In the genomic region with DNA sequence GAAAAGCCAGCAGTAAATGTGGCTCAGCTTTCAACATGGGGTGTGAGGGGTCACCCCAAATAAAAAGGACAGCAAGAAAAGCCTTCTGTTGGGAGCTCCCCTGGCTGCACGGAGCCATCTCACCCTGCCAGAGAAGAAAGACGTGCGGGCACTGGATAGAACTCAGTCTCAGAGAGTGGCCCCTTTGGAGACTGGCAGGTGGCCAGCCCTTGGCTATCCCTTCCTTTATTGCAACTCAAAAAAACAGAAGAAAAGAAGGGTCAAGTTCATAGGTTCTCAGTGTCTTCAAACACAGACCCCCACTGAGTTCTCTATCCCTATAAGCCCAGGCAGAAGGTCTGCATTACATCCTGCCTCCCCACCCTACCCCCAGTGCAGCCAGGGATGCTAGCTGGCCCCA, we compare ENCODE assay signal across 20 mouse cellular contexts.
DNase-seq lines count a peak whose midpoint lies in the region; ATAC-seq and TF ChIP-seq lines count a peak whose summit lies in the region.
"Had no signal": no experiment of that assay in that cellular context is flagged by ENCODE, and none has a peak within 500 bp of the region (broad histone marks: within the 10 kb centered on the region; RNA-seq: fewer than 3 reads in every experiment).

No protein-coding gene starts in this region.

- 36% methylated on average over 3 of the region's 3 CpGs for WGBS in hindbrain, postnatal 0 days
- 56% methylated on average over 3 of the region's 3 CpGs for WGBS in hindbrain, embryonic 13.5 days

- H3K4me1 ChIP-seq in hindbrain, postnatal 0 days (ENCODE audit: insufficient read depth, low read length), result 0 out of 2 replicates have a peak, but pooled peaks cover 3% of the 10 kb centered on the region
- peaks cover 4% of the 10 kb centered on the region for H3K4me1 ChIP-seq in hindbrain, embryonic 13.5 days (replicated peaks)
- H3K4me1 ChIP-seq: forebrain, embryonic 15.5 days; heart, embryonic 10.5 days had no signal

- peak; percentile 25; the same call in 1 of the 2 replicates for ATAC-seq in hindbrain, postnatal 0 days
- ATAC-seq in hindbrain, embryonic 13.5 days (ENCODE audit: low FRiP score), result no peak
- ATAC-seq: forebrain, embryonic 15.5 days; inflammation-experienced regulatory T-cells, adult 6 months; intestine, postnatal 0 days had no signal

- H3K4me3 ChIP-seq in hindbrain, postnatal 0 days (ENCODE audit: low read length), result no peak overlapping the region
- no peak overlapping the region for H3K4me3 ChIP-seq in hindbrain, embryonic 13.5 days
- H3K4me3 ChIP-seq: embryonic facial prominence, embryonic 13.5 days; forebrain, embryonic 15.5 days; heart, embryonic 10.5 days had no signal

- H3K27ac ChIP-seq in hindbrain, postnatal 0 days, result no peak overlapping the region
- no peak overlapping the region for H3K27ac ChIP-seq in hindbrain, embryonic 13.5 days
- H3K27ac ChIP-seq: embryonic facial prominence, embryonic 13.5 days; forebrain, embryonic 15.5 days; heart, embryonic 10.5 days; hindbrain, embryonic 14.5 days had no signal

- TF ChIP-seq CTCF in hindbrain, postnatal 0 days (IDR thresholded peaks at IDR 0.05; ENCODE audit: low read depth), result no peak

- H3K36me3 ChIP-seq in hindbrain, postnatal 0 days (ENCODE audit: insufficient read depth, low read length), result no peaks in the 10 kb centered on the region
- H3K36me3 ChIP-seq in hindbrain, embryonic 13.5 days, result peaks cover 8% of the 10 kb centered on the region; the same call in 1 of the 2 replicates
- H3K36me3 ChIP-seq: forebrain, embryonic 15.5 days; heart, embryonic 10.5 days had no signal

- H3K9ac ChIP-seq in hindbrain, postnatal 0 days (replicated peaks; ENCODE audit: low read length), result no peak overlapping the region
- no peak overlapping the region for H3K9ac ChIP-seq in hindbrain, embryonic 13.5 days
- H3K9ac ChIP-seq: embryonic facial prominence, embryonic 13.5 days; forebrain, embryonic 15.5 days; hindbrain, embryonic 14.5 days had no signal

- peak; percentile 16 for DNase-seq in adrenal gland, postnatal 25 days
- DNase-seq in adrenal gland, adult 18-20 months (ENCODE audit: low spot score in 2 of 2), result no peak
- DNase-seq in cerebellum, postnatal 25 days, result peak; percentile 46 to 67
- no peak for DNase-seq in cerebellum, adult 9-10 months
- peak; percentile 9 for DNase-seq in hindbrain, postnatal 0 days (ENCODE audit: low spot score)
- no peak for DNase-seq in thymus, postnatal 25 days
- DNase-seq: adrenal gland, adult 2 months; cerebellum, adult 9-11 months; gastrocnemius, postnatal 10 days; heart, adult 18-20 months; heart, postnatal 10 days; heart, postnatal 4 days; kidney, adult 8-10 months had no signal

- H3K4me2 ChIP-seq in hindbrain, postnatal 0 days (ENCODE audit: low read depth, low read length), result no peak overlapping the region
- no peak overlapping the region for H3K4me2 ChIP-seq in hindbrain, embryonic 13.5 days
- H3K4me2 ChIP-seq: embryonic facial prominence, embryonic 13.5 days; forebrain, embryonic 15.5 days; hindbrain, embryonic 14.5 days had no signal

- no peaks in the 10 kb centered on the region for H3K27me3 ChIP-seq in hindbrain, postnatal 0 days (ENCODE audit: insufficient read depth, low read length)
- H3K27me3 ChIP-seq in hindbrain, embryonic 13.5 days, result no peaks in the 10 kb centered on the region
- H3K27me3 ChIP-seq: embryonic facial prominence, embryonic 13.5 days; forebrain, embryonic 15.5 days had no signal

- no peaks in the 10 kb centered on the region for H3K9me3 ChIP-seq in hindbrain, postnatal 0 days (ENCODE audit: low read length)
- no peaks in the 10 kb centered on the region for H3K9me3 ChIP-seq in hindbrain, embryonic 13.5 days
- H3K9me3 ChIP-seq: embryonic facial prominence, embryonic 13.5 days; forebrain, embryonic 15.5 days; heart, embryonic 10.5 days had no signal

Comparison
In these comparisons a context has a peak if more than half of its experiments do, and no peak if none do; other contexts are left out.
1. DNase-seq: peak in adrenal gland, postnatal 25 days (single experiment), cerebellum, postnatal 25 days (2 of 2) and hindbrain, postnatal 0 days (single experiment); none in adrenal gland, adult 18-20 months (0 of 2), cerebellum, adult 9-10 months (single experiment) and thymus, postnatal 25 days (single experiment).